Mouse (Mus musculus): ENCODE data around the gene Skint10.

DNA sequence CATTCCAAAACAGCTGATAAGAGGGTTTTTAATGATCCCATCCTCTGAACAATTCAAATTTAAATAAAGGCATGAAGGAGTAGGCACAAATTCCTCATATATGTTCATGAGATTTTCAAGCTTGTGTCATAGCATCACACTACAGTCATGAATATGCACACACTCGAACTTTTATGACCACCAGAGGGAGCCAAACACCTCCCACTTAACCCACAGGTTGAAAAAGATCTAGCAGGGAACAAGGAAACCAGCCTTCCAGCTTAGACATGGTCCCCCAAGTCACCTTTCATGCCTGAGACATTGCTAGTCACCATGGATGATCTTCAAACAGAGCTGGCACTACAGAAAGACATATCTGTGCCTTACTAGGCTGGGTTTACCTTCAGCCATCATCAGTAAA is 16.0 kb upstream of the Skint10 start:
- no peak for TF ChIP-seq CTCF (IDR thresholded peaks at IDR 0.05; ENCODE audit: low read depth, low read length)
- TF ChIP-seq POLR2A (IDR thresholded peaks at IDR 0.05; ENCODE audit: insufficient read depth, low read length), result no peak
- no peak for TF ChIP-seq EP300 (IDR thresholded peaks at IDR 0.05; ENCODE audit: insufficient read depth, low read depth, low read length)
